Mouse (Mus musculus) hindlimb bud, embryonic 11.5 days (tissue): ENCODE results near the gene Mrm3.
A peak's percentile ranks its signal among the peaks of the same experiment; 100 is the strongest.

Source experiments
- DNase-seq: peaks from one replicate; pipeline ENCODE4 v3.0.0-alpha.2; 2012; ENCODE audit warnings: low read depth, low spot score; ENCODE audit errors: extremely low spot score

The Mrm3 gene

DNA sequence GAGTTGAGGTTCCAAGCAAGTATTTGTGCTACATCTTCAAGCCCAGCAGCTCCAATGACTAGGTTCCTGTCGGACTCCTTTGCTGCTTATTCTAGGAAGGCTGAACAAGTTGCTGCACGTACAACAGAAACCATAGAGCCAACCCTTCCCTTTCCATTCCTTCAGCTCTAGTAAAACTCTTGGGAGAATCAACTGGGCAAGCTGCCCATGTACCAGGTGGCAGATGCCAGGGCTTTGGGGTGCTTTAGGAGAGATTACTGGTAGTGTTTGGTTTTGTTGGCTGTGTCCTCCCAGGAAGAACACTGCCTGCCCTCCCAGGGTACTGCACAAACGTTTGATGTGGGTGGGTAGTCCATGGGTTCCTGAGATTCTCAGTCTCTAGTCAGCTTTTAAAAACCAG, 8.5 kb downstream of the Mrm3 start:
- no peak for DNase-seq

GRCm38 (mm10) chr11:76253145-76253917, 9.8 kb downstream of the Mrm3 start:
- DNase-seq = peak; percentile 62

GRCm38 (mm10) chr11:76253918-76254264, 10.4 kb downstream of the Mrm3 start:
- no peak for DNase-seq

DNA sequence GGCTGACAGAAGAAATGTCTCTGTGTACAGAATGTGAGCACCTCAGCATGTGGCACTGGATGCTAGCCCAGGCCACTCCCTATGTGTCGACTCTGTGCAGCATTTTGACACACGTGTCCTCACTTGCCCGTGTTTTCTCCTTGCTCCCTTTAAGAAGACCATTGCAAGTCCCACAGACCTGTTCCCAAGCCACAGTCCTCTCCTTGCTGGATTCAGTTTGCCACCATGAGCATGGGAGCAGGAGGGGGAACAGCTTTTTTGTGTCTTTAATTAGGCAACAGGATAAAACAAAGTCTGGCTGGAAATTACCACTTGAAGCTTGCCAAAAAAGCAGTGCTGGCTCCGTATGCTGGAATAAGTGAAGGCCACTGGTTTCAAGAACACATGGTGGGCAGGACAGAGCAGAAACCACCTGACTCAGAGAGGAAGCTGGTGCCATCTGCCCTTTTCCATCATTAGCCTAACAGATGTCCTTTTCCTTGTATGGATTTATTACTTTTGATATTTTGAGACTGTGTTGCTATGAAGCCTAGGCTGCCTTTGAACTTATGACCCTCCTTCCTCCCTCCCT, 12.0 kb downstream of the Mrm3 start:
- DNase-seq = no peak

- peak; percentile 67 for DNase-seq
Observed at GRCm38 (mm10) chr11:76256129-76256528, 12.6 kb downstream of the Mrm3 start.

DNA sequence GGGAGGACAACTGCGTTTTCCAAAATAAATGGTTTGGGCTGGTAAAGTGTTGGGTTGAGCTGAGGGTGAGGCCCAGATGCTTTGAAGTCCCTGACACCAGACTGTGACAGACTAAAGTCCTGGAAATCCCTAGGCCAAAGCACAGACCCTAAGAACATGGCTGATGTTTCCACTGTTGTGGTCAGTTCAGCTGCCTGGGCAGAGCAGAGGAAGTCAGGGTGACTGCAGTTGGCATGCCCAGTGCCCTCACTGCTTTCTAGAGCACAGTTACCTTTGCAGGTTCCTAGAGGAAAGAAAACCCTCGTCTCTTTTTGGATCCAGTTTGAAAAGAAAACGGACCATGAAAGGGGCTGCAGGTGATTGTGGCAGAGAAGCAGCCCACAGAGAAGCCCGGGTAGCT, 13.9 kb downstream of the Mrm3 start:
- DNase-seq = no peak

DNA sequence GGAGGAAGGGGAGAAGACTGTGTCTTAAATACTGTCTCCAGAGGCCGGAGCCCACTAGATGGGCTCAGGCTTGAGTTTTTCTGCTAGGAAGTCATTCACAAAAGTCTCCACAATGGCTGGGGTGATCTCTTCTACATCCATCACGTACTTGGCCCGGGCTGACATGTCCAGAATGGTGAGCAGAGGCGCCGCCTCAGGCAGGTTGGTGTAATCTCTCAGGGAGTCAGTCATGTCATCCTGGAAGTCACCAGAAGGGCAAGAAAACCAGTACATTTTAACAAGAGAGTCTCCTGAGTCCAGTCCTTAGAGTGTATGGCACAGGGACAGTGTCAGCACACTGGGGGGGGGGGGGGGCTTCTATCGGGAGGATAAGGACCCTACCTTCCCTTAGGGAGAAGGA, 15.0 kb downstream of the Mrm3 start:
- DNase-seq = no peak

- DNase-seq = no peak
Observed at GRCm38 (mm10) chr11:76260208-76261050, 16.9 kb downstream of the Mrm3 start.

DNA sequence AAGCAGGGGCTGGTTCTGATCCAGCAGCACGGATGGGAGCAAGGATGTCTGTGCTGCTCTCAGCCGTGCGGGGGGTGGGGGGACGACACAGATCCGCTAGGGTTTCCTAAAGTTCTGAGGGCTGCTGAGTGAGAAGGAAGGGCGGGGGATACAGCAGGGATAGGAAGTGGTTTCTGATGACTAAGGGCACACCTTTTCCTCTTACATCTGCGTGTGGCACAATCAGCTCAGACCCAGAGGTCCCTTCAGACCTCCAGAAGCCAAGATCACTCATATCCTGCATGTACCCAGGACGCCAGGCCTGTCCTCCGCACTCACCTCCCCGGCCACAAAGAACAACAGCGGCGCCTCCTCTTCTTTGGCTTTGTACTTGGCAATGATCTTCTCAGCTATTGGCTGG, 17.7 kb downstream of the Mrm3 start:
- no peak for DNase-seq

DNA sequence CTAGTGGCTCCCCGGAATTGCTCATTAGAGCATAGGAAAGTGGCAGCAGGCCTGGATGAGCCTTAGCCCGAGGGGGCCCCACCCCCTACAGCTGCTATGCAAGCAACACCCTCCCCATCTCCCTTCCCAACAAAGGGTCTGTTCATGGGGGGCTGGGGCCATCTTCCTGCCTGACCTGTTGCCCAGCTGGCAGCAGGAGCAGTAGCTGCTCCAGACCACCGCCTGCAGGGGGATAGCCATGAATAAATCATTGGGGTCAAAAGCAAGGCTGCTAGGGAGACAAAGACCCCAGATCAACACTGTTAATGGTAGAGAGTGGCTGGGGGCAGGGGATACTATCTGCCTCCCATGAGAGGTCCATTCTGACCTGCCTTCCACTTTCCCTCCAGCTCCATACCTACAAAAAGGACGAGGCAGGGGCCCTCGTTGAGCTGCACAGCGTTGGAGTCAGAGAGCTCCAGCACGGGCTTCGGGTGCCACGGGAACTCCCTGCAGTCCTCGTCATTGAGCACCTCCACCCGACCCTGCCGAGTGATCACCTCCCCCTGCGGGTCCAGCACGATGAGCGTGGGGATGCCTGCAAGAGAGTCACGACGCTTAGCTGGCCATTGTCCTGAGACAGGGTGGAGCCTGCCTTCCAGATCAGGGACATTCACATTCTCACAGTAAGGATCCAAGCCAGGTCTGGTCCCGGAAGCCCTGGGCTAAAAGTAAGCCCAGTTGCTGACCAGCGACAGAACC, 19.3 kb downstream of the Mrm3 start:
- DNase-seq = no peak

- no peak for DNase-seq
Observed at GRCm38 (mm10) chr11:76267550-76267949, 24.0 kb downstream of the Mrm3 start.

DNA sequence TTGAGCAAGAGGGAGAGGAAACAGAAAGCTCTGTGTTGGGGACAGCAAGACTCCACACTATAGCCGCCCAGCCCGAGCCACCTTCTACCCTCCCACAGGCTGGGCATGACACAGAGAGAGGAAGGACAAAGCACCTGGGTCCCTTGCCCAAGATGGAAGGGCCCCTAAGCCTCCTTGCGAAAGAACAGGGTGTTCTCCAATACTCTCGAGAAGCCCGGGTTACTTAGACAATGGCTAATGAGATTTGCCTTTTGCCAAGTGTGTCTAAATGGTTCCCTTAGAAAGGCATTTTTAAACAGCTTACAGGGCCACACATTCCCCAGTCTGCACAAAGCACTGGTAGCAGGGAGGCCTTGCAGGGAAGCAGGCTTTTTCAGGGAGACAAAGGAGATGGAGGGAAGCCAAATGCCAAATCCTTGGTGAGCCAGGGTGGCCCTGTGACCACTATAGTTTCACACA, 24.5 kb downstream of the Mrm3 start:
- DNase-seq = no peak

GRCm38 (mm10) chr11:76268521-76269065, 25.1 kb downstream of the Mrm3 start:
- DNase-seq = no peak

DNA sequence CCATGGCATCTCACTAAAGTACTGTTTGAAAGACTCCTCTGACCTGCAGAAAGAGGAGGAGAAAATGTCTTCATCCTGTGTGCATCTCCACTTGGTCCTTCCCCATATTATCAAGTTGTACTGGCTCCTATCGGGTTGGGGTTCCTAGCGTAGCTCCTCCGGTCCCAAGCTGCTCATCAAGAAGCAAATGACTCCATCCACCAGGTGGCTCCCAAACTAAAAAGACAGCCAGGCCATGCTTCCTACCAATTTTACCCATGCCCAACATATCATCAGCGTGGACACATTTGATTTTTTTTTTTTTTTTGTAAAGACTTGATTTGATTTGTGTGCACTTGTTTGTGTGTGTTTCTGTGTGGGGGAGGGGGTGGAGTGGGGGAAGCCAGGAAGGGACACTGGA, 28.9 kb downstream of the Mrm3 start:
- DNase-seq = no peak

- no peak for DNase-seq
Observed at GRCm38 (mm10) chr11:76278960-76279852, 35.7 kb downstream of the Mrm3 start.

DNA sequence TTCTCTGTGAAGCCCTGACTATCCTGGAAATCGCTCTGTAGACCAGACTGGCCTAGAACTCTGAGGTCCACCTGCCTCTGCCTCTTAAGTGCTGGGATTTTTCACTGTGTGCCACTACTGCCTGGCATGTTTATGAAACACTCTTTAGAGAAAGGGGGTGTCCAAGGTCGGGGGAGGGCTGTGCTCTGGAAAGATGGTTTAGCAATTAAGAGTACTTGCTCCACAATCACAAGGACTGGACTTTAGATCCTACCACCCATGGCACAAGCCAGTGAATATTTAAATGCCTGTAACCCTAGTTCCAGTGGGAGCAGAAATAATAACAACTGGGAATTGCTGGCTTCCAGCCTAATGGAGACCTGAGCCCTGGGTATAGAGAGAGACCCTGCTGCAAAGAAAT, 36.5 kb downstream of the Mrm3 start:
- DNase-seq = no peak

DNA sequence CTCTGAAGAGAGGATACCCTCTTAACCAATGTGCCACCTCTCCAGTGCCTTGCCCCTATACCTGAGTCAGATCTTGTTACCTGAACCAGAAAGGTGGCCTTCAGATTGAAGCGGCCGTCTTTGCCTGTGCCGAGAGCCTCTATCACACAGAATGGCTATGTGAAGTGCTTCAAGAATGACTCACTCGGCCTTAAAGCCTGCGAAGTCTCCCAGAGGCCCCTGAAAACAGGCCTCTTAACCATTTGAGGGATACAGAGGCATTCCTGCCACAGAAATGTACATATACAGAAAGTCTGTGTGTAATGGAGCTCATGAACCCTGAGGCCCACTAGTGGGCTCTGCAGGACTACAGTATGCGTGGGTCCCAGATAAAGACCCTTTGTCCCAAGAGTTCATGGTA, 40.3 kb downstream of the Mrm3 start:
- DNase-seq = no peak

DNA sequence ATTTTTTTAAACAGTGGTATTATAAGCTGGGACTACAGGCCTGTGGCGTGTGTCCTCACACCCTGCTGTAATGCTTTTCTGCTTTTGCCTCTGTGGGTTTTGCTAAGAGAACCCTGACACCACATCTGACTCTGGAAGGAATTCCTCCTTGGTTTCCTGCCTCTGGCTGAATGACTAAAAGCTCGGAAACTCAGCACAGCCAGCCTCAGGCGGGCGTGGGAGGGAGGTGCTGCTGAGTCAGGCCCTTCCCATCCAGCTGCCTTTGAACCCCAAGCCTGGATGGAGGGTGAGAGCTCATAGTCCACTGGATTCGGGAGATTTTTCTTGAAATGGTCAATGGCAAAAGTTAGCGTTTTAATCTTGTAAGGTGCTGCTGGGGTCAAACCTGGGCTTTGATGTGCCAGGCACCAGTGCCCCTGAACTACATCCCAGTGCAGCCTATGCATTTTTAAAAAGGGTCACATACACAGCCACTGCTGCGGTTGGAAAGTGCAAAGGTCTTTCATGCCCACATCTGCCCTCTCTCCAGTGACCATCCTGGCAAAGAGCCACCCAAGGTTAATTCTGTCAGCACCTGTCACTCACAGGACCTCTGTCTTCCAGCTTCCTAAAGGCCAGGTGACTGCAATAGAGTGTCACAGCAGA, 42.0 kb downstream of the Mrm3 start:
- DNase-seq = no peak

DNA sequence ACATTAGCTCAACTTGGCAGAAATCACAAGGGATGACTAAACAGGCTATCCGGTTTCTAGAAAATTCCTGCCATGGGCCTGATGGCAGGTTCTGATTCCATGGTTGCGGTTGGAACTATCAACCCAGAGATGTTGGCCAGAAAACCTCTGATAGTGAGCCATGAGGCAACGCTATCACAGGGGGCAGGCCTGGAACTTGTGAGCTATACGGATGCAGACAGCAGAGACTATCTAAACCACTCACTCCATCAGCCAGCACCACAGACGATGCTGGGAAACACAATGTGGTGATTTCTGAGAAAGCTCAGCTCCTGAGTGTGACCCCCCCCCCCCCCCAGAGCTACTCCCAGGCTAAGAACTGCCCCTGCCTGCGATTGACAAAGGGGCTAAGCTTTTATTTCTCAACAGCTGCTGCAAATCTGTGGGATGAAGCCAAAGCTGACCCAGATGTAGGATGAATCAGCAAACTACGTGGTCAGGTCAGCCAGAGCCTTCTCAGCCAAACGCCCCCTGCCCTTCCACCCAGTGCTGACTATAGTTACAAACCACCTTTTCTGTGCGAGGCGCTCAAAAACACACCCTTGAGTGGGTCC, 43.1 kb downstream of the Mrm3 start:
- DNase-seq = no peak
